Mouse (Mus musculus) kidney, postnatal 36 days (tissue): ENCODE measurements around the gene Il19.
A peak's percentile ranks its signal among the peaks of the same experiment; 100 is the strongest.

Experiments
- DNase-seq, 2 experiments: peaks; one replicate each; pipeline ENCODE4 v3.0.0; 2021 to 2022; ENCODE audit warnings: mixed read lengths in 2 of 2

Il19 gene

DNA sequence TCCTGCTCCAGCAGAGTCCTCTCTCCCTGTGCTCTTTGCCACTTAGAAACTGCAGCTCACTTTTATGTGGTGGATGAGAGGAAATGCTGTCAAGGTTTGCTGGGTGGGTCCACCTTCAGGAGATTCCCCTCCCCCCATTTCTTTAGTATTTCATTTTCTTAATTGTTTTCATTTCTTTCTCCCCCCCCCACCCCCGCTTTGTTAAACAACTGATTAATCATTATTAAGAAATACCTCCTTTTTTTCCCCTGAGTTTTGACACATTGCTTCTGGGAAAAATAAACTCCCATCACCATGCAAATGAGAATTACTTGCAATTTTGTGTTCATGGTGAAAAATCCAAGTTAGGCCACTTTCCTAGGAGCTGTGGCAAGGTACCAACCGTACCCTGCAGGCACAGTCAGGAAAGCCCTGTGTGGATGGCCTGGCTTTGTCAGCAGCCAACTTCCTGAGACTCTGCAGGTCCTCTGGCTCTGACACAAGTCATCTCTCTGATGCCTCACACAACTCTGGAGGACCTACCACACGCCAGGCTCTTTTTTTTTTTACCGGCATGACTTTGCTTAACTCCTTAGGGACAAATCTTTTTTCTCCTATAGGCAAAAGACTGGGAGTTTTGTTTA lies at the start of gene Il19:
Il19 (minus strand) TSS at position 51 of the 623 bp plus-strand sequence.
- no peak for DNase-seq

DNA sequence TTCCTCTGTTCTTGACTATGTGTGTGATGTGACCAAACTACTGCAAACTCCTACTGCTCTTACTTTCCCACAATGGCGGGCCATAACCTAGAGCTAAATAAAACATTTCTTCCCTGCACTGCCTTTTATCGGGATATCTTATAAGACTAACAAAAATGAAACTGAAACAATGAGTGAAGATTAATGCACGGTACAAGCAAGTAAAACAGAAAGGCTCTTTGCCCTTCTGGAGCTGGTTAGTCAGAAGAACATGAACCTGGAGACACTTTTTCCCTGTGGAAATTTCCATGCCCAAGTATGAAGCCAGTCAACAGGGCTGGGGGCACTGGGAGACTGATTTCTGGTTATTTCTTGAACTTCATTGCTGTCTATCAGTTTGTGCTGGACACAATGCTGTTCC lies 49.4 kb upstream of the Il19 start:
- DNase-seq, result no peak

DNA sequence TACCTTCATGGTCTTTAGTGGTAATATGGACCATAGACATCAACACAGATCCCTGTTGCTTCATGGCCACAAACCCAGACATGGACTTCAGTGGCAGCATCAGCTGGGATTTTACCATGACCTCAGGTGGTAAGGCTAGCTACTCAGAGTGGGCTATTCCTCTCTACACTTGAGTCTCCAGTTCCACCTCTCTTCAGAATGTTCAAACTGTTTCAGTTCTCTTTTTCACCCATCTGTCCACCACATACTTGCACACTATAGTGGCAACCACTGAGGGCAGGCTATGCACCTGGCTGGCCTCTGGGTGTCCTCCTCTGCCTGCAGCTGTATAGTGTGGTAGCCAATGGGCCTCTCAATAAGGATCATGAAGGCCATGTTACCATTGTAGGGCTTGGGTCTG lies 47.5 kb upstream of the Il19 start:
- DNase-seq, result peak in 1 of 2 experiments; percentile 19

DNA sequence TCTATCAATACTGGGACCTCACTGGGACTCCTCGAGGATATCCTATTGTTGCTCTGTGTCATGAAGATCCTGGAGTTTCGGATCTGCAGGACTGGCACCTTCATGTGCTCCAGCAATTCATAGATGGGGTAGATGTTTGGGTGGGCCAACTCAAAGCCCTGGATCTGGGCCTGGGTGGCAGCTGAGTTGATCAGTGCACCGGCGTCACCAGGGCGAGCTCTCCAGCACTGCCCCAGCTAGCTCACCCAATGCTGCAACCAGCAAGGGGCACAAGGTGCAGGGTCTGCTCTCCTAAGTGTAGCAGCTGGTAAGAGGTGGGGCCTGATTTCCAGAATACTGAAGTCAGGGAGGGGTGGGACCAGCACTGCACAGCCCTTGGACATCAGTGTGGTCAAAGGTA lies 47.1 kb upstream of the Il19 start:
- no peak for DNase-seq

DNA sequence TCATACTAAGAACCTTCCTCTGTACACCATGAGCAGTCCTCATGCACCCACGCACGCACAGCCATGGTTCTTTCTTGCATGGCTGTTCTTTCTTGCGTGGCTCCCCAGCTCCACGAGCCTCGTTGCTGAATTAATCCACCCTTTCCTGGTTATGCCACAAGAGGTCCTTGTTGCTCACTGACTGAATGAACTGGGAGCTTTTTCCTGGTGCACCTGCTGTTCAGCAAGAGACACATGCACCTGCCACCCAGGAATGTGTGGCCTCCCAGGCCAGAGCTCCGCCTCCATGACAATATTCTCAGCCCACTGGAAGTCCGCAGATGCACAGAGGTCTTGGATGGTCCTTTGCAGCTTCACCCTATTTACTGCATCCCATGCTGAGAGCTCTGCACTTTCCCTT lies 44.5 kb upstream of the Il19 start:
- DNase-seq, result peak; percentile 23 to 31

DNA sequence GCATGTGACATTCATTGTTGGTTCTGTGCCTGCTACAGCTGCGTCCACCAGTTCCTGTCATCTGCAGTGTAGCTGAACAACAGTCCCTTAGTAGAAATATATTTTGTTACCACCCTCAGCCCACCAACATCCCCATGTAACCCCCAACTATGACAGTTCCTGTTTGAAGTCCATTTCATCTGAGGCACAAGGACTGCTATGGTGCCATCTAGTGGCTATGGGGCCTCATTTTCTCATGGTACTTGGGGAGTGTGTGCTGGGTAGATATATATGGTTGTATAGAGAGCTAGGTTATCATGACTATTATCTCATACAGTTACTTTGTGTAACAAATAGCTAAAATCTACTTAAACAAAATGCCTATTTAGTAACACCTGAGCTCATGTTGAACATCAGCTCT lies 39.5 kb upstream of the Il19 start:
- peak; percentile 41 to 71 for DNase-seq

DNA sequence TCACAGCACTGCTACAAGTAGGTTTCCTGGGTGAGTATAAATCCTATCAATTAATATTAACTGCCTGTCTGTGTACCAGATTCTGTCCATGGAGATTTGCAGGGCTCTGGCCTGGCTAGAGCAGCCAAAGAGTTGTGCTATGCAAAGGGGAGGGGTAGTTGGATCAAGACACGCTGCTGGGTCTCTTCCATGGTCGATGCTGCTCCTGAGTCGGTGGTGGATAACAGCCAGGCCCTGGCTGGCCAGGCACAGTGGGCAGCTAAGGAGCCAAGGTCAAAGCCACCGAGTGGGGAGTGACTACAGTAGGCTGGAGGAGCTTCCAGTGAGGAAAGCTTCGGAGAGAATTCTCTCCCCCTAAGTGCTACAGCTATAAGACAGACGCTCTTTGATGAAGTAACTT lies 24.0 kb upstream of the Il19 start:
- DNase-seq, result no peak

DNA sequence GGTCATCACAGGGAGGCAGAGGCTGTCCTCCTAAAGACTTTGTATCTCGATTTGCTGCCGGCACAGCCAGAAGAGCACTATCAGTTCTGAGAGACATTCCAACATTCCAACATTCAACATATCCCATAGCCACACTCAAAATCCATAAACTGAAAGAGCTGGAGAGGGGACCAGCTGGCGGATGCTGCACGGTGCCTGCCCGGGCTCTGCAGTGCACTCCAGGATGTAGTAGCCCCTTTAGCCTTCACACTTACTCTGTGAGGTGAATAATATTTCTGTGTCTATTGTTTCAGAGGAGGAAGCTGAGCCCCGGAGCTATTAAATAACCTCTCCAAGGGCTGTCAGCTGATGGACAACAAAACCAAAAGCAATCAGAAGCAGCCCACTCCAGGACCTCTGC lies 7.0 kb upstream of the Il19 start:
- DNase-seq, result no peak

DNA sequence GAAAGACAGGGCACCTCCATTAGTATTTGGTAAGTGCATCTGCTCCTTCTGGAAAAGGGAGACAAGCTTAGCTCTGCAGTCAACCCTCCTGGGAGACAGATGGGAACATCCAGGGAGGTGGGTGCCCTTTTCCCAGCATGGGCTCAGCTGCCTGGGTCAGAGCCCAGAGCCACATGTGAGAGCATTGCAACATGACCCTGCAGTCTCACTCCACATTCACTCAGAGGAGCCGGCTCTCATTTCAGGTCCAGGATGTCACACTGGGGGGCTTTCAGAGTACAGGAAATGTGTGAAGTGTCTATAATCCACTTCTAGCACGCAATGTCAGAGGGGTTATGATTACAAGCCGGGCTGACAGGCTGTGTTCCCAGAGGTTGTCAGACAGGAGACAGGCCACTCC lies 1.9 kb upstream of the Il19 start:
- DNase-seq, result no peak

DNA sequence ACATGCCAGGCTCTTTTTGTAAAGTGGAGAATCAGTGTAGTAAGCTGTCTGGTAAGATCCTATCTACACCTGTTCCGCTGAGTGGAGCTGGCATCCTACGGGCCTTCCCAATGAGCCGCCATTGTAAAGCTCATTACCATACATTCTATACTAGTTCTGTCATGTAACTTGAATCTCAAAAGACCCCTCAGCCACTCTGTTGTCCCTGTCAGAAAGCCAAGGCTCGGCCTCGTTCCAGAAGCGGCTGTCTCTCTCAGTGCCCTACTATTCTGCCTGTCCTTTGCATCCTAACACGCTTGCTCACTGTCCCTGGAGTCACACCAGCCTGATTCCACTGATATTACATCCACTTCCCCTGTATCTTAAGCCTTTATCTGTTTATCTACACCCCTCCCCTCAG lies 1.7 kb downstream of the Il19 start:
- no peak for DNase-seq

DNA sequence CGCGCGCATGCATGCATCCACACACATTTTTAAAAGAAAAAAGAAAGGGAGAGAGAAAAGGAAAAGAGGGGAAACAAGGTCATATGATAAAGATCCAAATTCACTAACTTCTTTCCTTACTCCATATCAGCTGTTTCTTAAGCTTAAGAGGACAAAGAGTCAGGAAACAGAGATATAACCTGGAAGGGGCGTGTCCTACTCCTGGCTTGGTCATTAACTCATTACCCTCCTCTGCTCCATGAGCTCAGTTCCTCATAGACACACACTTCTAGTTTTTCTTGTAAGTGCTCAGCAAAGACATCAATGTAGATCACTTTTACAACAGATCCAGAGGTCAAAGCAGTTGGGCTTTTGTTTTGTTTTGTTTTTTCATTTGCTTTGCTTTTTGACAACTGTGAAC lies 2.7 kb downstream of the Il19 start:
- DNase-seq, result no peak

DNA sequence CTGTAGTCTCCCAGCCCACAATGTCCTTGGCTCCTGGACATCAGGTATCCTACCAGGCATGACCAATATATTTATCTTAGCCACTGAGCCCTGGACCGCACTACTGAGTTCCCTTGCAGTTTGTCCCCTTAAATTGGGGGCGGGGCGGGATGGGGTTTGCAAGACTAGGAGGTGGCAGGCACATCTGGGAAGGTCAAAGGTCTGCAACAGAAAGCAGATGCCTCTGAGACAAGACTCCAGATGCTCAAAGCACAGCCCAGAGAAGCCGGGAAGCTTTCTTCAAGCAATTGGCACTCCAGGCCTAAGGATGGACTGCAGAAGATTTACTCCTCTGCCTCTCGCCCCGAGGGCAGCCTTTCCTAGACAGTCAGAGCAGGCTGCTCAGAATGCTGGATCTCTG lies 3.6 kb downstream of the Il19 start:
- DNase-seq, result no peak

DNA sequence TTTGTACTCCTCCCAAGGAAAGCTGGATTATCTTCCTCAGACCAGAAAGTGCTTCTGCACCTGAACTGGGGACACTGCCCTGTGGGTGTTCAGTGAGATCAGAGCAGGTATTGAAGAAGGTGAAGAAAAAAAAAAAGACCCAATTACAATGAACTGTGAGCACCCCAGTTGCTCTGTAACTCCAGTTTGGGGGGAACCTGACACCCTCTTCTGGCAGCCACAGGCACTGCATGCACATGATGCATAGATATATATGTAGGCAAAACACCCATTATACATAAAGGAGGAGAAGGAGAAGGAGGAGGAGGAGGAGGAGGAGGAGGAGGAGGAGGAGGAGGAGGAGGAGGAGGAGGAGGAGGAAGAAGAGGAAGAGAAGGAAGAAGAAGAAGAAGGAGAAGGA lies 13.4 kb downstream of the Il19 start:
- peak in 1 of 2 experiments; percentile 26 for DNase-seq

DNA sequence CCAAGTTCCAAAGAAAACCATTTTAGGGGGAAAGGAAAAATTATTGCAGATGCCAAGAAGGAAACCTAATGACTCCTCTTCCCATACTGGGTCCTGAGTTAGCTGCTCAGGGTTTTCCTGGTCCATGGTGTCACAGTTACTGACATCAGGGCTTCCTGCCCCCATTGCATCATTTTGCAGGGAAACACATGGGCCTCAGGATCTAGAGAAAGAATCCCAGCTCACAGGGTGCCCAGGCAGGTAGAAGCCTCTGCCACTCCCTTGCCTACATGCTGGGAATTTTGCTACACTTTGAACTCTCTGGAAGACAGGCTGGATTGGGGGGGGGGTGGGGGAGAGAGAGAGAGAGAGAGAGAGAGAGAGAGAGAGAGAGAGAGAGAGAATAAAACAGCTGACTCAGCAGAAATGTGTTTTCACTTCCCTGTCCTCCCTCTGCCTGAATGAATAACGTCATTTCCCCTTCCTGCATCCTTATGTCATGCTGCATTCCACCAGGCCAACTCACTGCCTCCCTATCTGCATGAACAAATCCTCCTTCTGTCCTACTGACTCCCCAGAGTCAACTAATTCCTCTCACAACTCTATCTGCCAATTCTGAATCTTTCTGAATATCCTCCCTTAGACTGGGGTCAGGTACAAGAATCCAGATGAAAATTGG lies 21.5 kb downstream of the Il19 start:
- DNase-seq, result no peak

DNA sequence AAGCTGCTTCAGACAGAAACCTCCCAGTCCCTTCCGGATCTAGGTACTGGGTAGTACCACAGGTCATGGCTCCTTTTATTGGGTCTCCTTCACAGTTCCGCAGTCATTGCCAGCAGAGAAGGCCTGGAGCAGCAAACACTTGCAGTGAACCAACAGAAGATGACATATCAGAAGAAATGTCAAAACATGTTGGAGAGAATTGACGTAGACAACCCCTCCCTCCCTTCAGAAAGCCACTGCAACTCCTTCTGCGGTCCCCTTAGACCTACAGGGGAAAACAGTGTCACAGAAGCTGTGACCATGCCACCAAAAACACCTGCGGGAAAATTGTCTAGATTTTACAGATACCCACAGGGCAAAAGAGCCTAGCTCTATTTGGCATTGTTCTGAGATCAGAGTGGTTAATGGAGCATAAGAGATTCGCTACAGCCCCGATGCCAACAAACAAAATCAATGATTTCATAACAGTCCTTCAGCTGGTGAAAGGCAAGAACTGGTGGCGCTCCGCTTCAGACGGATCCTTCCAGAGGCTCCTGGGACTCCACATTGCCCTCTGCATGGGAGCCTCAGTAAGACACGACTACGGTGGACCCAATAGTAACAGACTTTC lies 28.4 kb downstream of the Il19 start, which contains the start of gene Il20:
Il20 (minus strand) TSS at position 51 of the 610 bp plus-strand sequence.
- no peak for DNase-seq

DNA sequence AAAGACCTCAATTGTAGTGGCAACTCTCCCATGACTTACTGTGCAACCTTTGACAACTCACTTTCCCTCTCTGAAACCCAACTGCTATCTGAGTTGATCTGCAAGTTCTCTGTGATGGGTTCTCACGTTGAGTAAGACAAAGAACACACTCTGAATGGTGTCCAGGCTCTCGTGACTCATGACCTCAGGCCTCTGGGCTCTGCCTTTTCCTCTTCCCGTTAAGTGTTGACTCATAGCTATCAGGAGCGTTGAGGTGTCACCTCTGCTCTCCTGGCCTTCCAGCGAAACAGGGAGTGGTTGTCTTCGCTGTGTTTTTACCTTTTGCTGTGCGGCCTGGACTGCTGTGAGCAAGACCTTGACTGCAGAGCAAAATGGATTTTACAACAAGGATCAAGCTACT lies 37.4 kb downstream of the Il19 start:
- no peak for DNase-seq

DNA sequence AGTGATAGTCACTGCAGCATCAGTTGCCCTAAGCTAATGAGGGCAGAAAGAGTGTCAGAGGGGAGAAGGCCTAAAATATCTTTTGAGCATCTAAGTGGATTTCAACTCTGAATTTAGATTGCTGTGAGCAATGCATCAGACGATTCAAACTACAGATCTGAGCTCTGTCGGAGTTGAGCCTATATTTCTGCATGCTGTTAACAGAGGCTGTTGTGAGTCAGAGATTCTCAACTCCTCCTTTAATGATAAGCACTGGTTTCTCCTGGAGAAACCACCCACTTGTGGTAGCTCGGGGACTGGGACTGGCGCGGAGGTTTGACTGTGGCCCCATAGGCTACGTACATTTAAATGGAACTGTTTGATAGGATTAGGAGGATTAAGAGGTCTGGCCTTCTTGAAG lies 45.4 kb downstream of the Il19 start:
- DNase-seq, result no peak

DNA sequence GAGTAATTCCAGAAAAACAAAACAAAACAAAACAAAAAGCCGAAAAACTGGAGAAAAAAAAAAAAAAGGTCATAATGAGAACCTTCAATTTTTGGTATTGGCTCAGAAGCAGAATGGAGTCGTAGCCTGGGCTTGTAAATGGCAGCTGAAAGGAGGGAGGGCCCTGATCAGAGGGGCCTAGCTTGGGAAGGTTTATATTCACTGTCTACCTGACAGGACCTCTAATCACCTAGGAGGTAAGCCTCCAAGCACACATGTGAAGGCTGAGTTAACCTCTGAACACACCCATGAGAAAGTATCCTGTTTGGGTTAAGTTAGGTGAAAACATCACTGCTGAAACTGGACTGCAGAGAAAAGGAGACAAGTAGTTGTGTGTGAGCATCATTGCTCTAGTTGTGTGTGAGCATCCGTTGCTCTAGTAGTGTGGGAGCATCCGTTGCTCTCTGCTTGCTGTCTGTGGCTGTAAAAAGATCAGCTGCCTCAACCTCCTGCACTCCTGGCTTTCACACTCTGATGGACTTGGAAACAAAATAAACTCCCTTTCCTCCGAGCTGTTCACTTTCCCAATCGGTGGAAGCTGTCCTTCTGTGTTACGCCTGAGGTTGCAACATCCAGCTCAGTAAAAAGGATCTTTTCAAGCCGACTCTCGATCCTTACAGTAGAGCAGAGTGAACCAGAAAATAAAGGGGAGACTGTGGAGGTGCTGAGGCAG lies 46.4 kb downstream of the Il19 start:
- no peak for DNase-seq

DNA sequence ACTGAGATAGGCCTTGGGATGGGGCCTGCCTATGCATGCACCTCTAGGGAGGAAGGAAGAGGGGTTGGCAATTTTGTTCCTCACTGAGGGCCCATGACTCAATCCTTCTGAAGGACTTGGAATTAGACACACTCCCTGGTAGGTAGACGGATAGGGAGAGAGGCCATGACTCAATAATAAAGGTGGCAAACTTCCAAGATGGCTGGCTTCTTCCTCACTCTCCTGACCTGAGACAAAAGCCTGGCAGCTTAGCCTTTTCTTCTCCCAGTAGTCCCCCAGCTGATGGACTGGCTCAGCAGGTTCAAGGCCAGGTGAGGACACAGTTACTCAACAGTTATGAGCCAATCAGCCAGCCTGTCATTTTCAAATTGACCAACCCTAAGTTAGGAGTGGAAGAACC lies 47.5 kb downstream of the Il19 start:
- DNase-seq, result no peak

DNA sequence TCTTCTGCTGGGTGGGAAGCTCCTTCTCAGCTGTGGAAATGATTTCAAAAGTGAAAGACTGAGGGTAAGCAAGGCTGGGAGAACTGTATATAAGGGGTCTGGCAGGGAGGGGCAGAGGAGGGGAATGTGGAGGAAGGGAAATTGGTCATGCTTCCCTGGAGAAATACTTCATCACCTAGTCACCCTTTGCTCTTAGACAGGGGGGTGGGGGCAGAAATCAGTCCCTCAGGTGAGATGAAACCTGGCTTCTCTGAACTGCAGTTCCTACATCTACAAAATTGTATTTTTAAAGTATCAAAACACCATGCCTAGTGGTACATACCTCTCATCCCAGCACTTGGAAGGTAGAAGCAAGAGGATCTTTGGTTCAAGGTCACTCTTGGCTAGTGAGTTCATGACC lies 52.6 kb downstream of the Il19 start, which contains the start of gene Il24:
Il24 (minus strand) TSS at position 101 of the 400 bp plus-strand sequence.
- no peak for DNase-seq

DNA sequence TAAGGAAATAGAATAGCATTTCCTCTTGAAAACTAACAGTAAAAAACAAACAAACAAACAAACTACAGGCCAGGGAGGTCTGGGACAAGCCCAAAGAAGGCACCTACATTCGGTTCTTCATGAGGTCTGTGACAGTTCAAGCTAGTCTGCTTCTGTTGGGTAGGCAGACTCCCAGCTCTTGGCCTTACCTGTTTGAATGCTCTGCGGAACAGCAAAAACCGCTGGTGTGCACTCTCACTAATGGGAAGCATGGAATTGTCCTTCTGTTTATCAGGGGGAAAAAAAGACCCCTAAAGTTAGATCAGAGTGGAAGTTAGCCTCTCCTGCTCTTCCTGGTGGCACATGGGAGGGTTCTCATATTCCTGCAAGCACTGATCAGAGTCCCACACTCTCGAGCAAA lies 56.8 kb downstream of the Il19 start:
- no peak for DNase-seq
